Mouse (Mus musculus) activated CD4-positive, CD25-positive, alpha-beta regulatory T cell (primary cell): ENCODE measurements around the gene Zp3. TPM values are rescaled to one million over a fixed set of nuclear protein-coding genes. Genes with fewer than 3 reads are reported as not detected.

Experiments used
- polyA plus RNA-seq, 2 experiments: library from polyadenylated mRNA; unstranded; fragments of 100-300 nt; shearing (Covaris generic); gene quantifications; one replicate each; pipeline ENCODE4 v1.2.1; 2017

Zp3 gene
- polyA plus RNA-seq, result not detected

DNA sequence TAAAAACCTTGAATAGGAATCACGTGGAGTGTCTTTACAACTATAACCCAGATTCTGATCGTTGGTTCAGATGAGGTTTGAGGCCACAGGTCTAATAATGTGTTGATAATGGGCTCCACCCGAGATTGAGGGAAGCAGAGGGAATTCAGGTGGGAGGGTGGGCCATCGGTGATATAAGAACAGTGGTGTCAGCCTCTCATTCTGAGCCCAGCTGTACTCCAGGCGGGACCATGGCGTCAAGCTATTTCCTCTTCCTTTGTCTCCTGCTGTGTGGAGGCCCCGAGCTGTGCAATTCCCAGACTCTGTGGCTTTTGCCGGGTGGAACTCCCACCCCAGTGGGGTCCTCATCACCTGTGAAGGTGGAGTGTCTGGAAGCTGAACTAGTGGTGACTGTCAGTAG, at the start of gene Zp3:
Gene Zp3 (plus strand): TSS at position 196 of the 400 bp plus-strand sequence.

DNA sequence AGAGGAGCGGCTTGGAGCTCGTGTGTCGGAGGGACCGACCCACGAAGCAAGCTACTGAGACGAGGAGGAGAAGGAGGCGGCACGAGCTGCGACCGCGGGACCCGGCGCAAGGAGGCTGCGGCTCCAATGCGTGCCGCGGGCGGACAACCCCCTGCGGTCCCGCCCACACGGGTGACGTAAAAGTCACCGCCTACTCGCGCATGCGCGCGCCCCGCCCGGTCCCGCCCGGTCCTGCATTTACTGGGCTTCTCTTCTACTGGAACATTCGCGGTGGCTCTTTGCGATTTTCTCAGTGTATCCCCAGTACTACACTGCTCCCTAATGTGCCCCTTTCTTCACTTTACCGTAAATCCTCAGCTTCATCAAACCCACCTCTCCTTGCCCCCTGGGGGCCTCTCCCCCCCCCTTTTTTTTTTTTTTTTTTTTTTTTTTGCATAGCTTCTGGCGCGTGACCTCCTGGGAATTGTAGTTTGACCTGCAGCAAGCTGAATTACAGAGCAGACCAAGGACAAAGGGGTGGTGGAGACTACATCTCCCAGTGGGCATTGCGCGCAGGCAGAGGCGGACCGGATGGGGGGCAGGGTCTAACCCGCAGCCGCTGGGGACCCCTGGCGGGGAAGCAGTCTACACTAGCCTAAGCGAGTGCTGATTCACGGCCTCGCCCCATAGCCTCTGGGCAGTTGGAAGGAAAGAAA, 45.3 kb upstream of the Zp3 start, which contains the start of gene Ywhag:
Gene Ywhag (minus strand): TSS at position 136 of the 695 bp plus-strand sequence.

DNA sequence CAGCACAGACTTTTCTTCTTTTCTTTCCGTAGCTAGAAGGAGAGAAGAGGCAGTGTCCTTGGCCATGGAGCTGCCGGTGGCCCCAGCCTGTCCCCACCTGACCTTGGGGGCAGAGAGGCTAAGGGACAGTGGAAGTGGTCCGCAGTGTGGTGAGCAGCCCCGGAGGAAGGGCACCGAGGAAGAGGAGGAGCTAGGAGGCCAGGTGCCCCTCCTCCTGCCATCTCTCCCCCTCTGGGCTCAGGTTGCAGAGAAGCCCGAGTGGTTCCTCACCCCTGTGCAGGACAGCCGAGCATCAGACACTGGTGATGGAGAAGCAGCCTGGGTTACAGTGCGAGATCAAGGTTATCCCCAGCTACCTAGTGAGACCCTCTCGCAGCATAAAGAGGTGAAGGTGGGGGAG, 5.5 kb upstream of the Zp3 start, which contains the start of gene Ssc4d:
Gene Ssc4d (minus strand): TSS at position 167 of the 400 bp plus-strand sequence.

DNA sequence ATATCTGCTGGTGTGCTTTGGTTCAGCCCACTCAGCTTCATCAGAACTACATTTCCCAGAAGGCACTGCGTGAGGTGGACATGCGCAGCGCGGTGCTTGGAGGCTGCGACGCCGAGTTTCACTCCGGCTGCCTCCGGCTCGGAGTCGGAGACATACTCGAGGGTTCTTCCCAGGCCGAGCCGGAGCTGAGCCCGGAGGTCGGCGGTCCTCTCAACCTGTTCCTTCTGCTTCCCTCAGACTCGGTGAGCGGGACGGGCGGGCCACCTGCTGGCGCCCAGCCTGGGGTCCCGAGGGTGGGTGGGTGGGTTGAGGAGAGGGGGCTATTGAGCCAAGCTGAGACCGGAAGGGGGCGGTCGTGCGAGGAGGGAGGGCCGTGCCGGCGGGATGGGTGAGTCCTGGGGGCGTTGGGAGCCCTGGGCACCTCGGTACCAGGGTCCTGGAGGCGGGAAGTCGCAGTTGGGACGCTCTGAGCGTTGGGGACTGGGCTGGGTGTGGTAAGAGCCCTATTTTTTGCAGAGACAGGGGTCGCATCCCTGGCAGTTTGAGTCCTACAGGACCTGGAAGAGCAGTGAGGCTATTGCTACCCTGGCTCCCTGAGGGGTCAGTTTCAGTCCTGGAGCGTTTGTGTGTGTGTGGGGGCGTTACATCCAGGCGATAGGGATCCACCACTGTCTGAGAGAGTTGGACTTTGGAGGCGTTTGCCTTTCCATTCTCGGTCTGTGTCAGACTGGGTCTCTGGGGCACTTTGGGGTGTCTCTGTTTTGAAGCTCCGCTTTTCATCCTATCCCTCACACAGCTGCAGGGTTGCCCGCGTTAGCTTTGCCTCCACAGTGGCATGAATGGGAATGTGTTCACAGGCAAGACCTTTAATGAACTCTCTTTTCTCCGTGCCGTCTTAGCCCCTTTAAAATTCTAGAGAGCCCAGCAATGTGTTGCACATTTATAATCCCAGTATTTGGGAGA, 15.1 kb downstream of the Zp3 start, which contains the start of gene Dtx2:
Gene Dtx2 (plus strand): TSS at position 76 of the 963 bp plus-strand sequence.

Other genes starting within 250 kb of the Zp3 start
- 10 to 100 TPM; 61.9 to 66.5 TPM for gene Tmem120a, start 235.7 kb upstream of the Zp3 start, polyA plus RNA-seq
- gene Styxl1, start 201.7 kb upstream of the Zp3 start, polyA plus RNA-seq, result under 1 TPM; 0.25 to 0.66 TPM
- gene Mdh2, start 201.6 kb upstream of the Zp3 start, polyA plus RNA-seq, result 100 to 1,000 TPM; 467 to 511 TPM
- under 1 TPM; 0.14 to 0.21 TPM for gene Srrm3, start 173.2 kb upstream of the Zp3 start, polyA plus RNA-seq
- gene Hspb1, start 92.2 kb upstream of the Zp3 start, polyA plus RNA-seq, result 1 to 10 TPM in 1 of 2 experiments, not detected in 1; 1.3 TPM
- 10 to 100 TPM; 39.6 to 58.1 TPM for gene Ywhag, start 45.5 kb upstream of the Zp3 start, polyA plus RNA-seq
- gene Ssc4d, start 5.6 kb upstream of the Zp3 start, polyA plus RNA-seq, result under 1 TPM; 0.92 to 0.99 TPM
- gene Dtx2, start 14.7 kb downstream of the Zp3 start, polyA plus RNA-seq, result 10 to 100 TPM; 19.7 to 20.9 TPM
- under 1 TPM in 1 of 2 experiments, not detected in 1; 0.05 TPM for gene Upk3b, start 58.4 kb downstream of the Zp3 start, polyA plus RNA-seq
- gene Upk3bl, start 74.4 kb downstream of the Zp3 start, polyA plus RNA-seq, result not detected
- gene Rasa4, start 103.8 kb downstream of the Zp3 start, polyA plus RNA-seq, result 1 to 10 TPM; 2.3 to 2.7 TPM
- gene Polr2j, start 136.5 kb downstream of the Zp3 start, polyA plus RNA-seq, result 100 to 1,000 TPM; 175 to 202 TPM
- gene Lrwd1, start 156.0 kb downstream of the Zp3 start, polyA plus RNA-seq, result 10 to 100 TPM; 40.2 to 43.8 TPM
- 10 to 100 TPM; 60.9 to 73.3 TPM for gene Alkbh4, start 156.0 kb downstream of the Zp3 start, polyA plus RNA-seq
- 10 to 100 TPM; 63.9 to 77.3 TPM for gene Orai2, start 190.6 kb downstream of the Zp3 start, polyA plus RNA-seq
- 10 to 100 TPM; 45.0 to 45.9 TPM for gene Prkrip1, start 218.9 kb downstream of the Zp3 start, polyA plus RNA-seq